Mouse (Mus musculus): ENCODE measurements around the gene Sdhaf1. TPM values are rescaled to one million over a fixed set of nuclear protein-coding genes. Genes with fewer than 3 reads are reported as not detected.

Gene Sdhaf1
- polyA plus RNA-seq, 1 experiment from 2014 or later = 27.4 TPM

DNA sequence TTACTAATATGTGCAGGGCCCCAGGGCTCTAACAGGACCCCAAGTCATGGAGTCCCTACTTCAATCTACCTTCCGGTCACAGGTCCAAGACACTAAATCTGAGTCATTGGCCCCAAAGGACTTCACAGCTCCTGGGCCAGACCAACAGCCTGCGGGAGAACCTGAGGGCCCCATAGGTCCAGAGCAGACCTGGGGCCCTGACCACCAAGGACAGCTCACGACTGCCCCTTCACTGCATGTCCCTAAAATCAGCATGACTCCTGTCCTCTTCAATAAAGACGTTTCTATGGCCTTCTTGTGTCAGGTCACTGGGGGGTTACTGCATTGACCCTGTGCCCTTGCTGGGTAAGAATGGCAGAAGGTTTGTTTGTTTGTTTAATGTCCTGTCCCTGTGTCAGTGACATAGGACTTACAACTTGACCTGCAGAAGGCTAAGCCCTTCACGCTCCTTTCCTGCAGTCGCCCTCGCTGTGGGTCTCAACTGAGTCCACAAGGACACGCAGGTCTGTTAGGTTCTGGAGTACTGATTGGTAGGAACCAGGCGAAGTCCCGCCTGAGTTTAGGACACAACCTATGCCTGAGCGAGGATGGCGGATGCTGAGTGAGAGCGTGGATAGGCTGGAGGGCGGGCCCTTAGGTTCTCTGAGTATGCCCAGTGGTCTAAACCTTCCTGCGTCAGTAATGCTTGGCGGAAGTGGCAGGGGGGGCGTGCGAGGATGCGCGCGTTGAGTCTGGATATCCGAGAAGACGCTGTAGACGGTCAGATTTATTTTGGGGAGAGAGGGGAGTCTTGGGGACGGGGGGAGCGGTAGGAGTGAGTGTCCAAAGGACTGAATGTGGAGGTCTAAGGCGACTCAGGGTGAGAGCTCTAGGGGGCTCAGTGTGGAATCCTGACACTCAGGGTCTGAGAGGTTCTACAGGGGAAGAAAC lies 15.4 kb downstream of the Sdhaf1 start, which contains the start of gene Alkbh6:
Gene Alkbh6, plus strand, starts transcription at position 642 of the 930 bp plus-strand sequence.
- H3K27ac ChIP-seq (replicated peaks) = peak within 1 kb of the TSS; percentile 54
- 4% methylated on average over 27 of the region's 27 CpGs for WGBS
- H3K9me3 ChIP-seq = no peaks in the 10 kb centered on the region
- ATAC-seq (ENCODE audit: low FRiP score, low read depth) = peak; percentile 100
- H3K4me1 ChIP-seq = peaks cover 20% of the 10 kb centered on the region
- H3K36me3 ChIP-seq = peaks cover 46% of the 10 kb centered on the region
- peak within 1 kb of the TSS; percentile 92 for H3K4me2 ChIP-seq (replicated peaks)
- H3K4me3 ChIP-seq = peak within 1 kb of the TSS; percentile 70
- peak within 1 kb of the TSS; percentile 72 for H3K9ac ChIP-seq (replicated peaks)
- H3K27me3 ChIP-seq = no peaks in the 10 kb centered on the region

GRCm38 (mm10) chr7:30306083-30306779 lies 17.5 kb downstream of the Sdhaf1 start:
- no peak for ATAC-seq (ENCODE audit: low FRiP score, low read depth)
- no peak overlapping the region for H3K27ac ChIP-seq (replicated peaks)
- 93% methylated on average over 16 of the region's 16 CpGs for WGBS
- no peak overlapping the region for H3K4me3 ChIP-seq
- H3K4me1 ChIP-seq = peaks cover 20% of the 10 kb centered on the region
- no peaks in the 10 kb centered on the region for H3K27me3 ChIP-seq
- no peak overlapping the region for H3K4me2 ChIP-seq (replicated peaks)
- no peaks in the 10 kb centered on the region for H3K9me3 ChIP-seq
- H3K36me3 ChIP-seq = peaks cover 56% of the 10 kb centered on the region
- H3K9ac ChIP-seq (replicated peaks) = no peak overlapping the region

DNA sequence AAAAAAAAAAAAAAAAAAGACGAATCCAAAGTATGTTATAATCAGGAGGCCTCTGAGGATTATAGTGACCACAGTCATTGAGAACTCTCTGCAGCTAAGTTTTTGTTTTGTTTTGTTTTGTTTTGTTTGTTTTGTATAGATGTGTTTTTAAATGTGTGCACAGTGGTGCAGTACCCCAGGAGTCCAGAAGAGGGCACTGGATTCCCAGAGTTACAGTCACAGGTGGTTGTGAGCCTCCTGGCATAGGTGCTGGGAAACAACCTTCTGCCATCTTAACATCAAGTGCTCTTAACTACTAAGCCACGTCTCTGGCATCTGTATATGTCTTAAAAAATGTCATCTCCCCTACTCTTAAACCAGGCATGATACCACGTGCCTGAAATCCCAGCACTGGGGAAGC lies 22.8 kb downstream of the Sdhaf1 start:
- Histone ChIP-seq H3K4me3 (no peak overlapping the region), H3K9ac (replicated peaks) (no peak overlapping the region), H3K9me3 (no peaks in the 10 kb centered on the region), H3K27me3 (no peaks in the 10 kb centered on the region), H3K36me3 (peaks cover 88% of the 10 kb centered on the region), H3K4me2 (replicated peaks) (no peak overlapping the region), H3K27ac (replicated peaks) (no peak overlapping the region), H3K4me1 (no peaks in the 10 kb centered on the region)
- ATAC-seq (ENCODE audit: low FRiP score, low read depth) = no peak
- WGBS = 66% methylated on average over 3 of the region's 3 CpGs

- H3K4me2 ChIP-seq (replicated peaks) = no peak overlapping the region
- H3K9me3 ChIP-seq = no peaks in the 10 kb centered on the region
- peaks cover 86% of the 10 kb centered on the region for H3K36me3 ChIP-seq
Measured at GRCm38 (mm10) chr7:30297266-30297665, 26.4 kb downstream of the Sdhaf1 start.

GRCm38 (mm10) chr7:30296816-30297215 lies 26.9 kb downstream of the Sdhaf1 start:
- no peak overlapping the region for H3K9ac ChIP-seq (replicated peaks)
- peaks cover 82% of the 10 kb centered on the region for H3K36me3 ChIP-seq
- H3K27ac ChIP-seq (replicated peaks) = no peak overlapping the region
- H3K4me3 ChIP-seq = no peak overlapping the region
- H3K4me2 ChIP-seq (replicated peaks) = no peak overlapping the region
- H3K4me1 ChIP-seq = peaks cover 21% of the 10 kb centered on the region
- no peak for ATAC-seq (ENCODE audit: low FRiP score, low read depth)
- WGBS = 96% methylated on average over 15 of the region's 15 CpGs
- H3K9me3 ChIP-seq = no peaks in the 10 kb centered on the region
- H3K27me3 ChIP-seq = no peaks in the 10 kb centered on the region

More at GRCm38 (mm10) chr7:30297266-30297665, 26.4 kb downstream of the Sdhaf1 start:
- Histone ChIP-seq H3K9ac (replicated peaks) (no peak overlapping the region), H3K4me3 (no peak overlapping the region), H3K27ac (replicated peaks) (no peak overlapping the region), H3K4me1 (peaks cover 19% of the 10 kb centered on the region), H3K27me3 (no peaks in the 10 kb centered on the region)
- no peak for ATAC-seq (ENCODE audit: low FRiP score, low read depth)
- WGBS = 90% methylated on average over 16 of the region's 16 CpGs

DNA sequence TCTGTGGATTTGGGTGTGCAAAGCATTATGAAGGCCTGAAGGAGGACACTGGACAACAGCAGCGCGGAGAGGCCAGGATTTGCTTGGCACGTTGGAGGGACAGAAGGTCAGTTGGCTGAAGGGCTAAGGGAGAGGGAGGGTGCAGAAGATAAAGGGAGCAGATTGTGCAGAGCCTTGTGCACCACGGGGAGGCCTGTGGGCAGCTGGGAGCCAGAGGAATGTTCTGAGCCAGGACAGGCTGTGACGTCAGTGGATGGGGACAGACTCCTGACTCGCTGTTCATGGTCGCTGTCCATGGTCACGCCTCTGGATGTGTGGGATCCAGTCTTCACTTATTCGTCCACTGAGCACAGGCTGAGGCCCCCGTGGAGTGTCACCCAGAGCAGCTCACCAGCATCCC lies 28.6 kb downstream of the Sdhaf1 start:
- H3K36me3 ChIP-seq = peaks cover 69% of the 10 kb centered on the region
- peaks cover 28% of the 10 kb centered on the region for H3K4me1 ChIP-seq
- no peak overlapping the region for H3K4me2 ChIP-seq (replicated peaks)
- H3K9ac ChIP-seq (replicated peaks) = no peak overlapping the region
- no peak for ATAC-seq (ENCODE audit: low FRiP score, low read depth)
- 86% methylated on average over 10 of the region's 10 CpGs for WGBS
- no peak overlapping the region for H3K27ac ChIP-seq (replicated peaks)
- H3K4me3 ChIP-seq = no peak overlapping the region
- H3K9me3 ChIP-seq = no peaks in the 10 kb centered on the region
- no peaks in the 10 kb centered on the region for H3K27me3 ChIP-seq

DNA sequence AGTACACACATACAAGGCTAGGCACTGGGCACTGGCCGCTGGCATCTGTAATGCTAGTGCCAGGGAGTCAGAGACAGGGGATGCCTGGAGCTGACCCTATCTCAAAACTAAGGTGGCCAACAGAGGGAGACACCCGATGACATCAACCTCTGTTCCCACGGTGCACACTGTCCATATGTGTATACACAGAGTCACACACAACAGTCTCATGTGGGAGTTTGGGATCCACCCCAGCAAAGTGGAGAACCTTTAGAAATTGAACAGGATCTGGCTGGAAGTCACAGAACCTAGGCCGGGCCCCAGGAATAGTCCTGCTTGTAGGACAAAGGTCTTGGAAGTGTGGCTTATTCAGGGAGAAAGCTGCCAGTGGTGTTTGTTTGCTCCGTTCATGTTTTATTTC lies 29.4 kb downstream of the Sdhaf1 start:
- Histone ChIP-seq H3K27me3 (no peaks in the 10 kb centered on the region; the same call in 1 of the 2 replicates), H3K36me3 (peaks cover 61% of the 10 kb centered on the region), H3K4me3 (no peak overlapping the region), H3K9ac (replicated peaks) (no peak overlapping the region), H3K4me2 (replicated peaks) (no peak overlapping the region), H3K9me3 (no peaks in the 10 kb centered on the region), H3K27ac (replicated peaks) (no peak overlapping the region), H3K4me1 (peaks cover 33% of the 10 kb centered on the region)
- WGBS = 94% methylated on average over 5 of the region's 5 CpGs
- ATAC-seq (ENCODE audit: low FRiP score, low read depth) = no peak

DNA sequence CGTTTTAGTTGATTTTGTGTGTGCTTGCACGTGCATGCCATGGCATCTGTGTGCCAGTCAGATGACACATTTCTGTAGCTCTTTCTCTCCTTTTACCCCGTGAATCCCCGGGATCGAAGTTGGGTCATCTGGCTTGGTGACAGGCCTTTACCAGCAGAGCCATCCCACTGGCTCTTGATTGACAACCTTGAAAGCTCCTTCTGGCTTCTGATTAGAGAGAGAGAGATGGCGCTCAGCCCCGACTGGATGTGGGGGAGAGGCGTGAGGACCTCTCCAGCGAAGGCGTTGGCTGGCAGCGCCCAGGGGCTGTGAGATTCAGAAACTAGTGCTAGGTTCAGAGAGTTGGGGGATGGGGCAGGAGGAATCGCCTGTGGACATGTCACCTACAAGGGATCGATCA lies 29.9 kb downstream of the Sdhaf1 start:
- Histone ChIP-seq H3K9ac (replicated peaks) (0 out of 2 replicates have a peak overlapping the region, but pooled peaks have one; percentile 31), H3K4me3 (no peak overlapping the region), H3K27me3 (no peaks in the 10 kb centered on the region; the same call in 1 of the 2 replicates), H3K4me2 (replicated peaks) (0 out of 2 replicates have a peak overlapping the region, but pooled peaks have one; percentile 11), H3K9me3 (no peaks in the 10 kb centered on the region), H3K4me1 (peaks cover 34% of the 10 kb centered on the region), H3K36me3 (peaks cover 56% of the 10 kb centered on the region), H3K27ac (replicated peaks) (no peak overlapping the region)
- WGBS = 83% methylated on average over 13 of the region's 13 CpGs
- ATAC-seq (ENCODE audit: low FRiP score, low read depth) = no peak

GRCm38 (mm10) chr7:30291215-30292131 lies 32.2 kb downstream of the Sdhaf1 start, which contains the start of gene Clip3:
Clip3 (plus strand) TSS chr7:30291728.
- Histone ChIP-seq H3K4me1 (peaks cover 37% of the 10 kb centered on the region), H3K4me3 (peak within 1 kb of the TSS; percentile 72), H3K36me3 (peaks cover 32% of the 10 kb centered on the region), H3K27me3 (peaks cover 5% of the 10 kb centered on the region), H3K9me3 (no peaks in the 10 kb centered on the region), H3K9ac (replicated peaks) (peak within 1 kb of the TSS; percentile 88), H3K4me2 (replicated peaks) (peak within 1 kb of the TSS; percentile 70), H3K27ac (replicated peaks) (peak within 1 kb of the TSS; percentile 65)
- WGBS = 8% methylated on average over 35 of the region's 35 CpGs
- ATAC-seq (ENCODE audit: low FRiP score, low read depth) = peak; percentile 81

DNA sequence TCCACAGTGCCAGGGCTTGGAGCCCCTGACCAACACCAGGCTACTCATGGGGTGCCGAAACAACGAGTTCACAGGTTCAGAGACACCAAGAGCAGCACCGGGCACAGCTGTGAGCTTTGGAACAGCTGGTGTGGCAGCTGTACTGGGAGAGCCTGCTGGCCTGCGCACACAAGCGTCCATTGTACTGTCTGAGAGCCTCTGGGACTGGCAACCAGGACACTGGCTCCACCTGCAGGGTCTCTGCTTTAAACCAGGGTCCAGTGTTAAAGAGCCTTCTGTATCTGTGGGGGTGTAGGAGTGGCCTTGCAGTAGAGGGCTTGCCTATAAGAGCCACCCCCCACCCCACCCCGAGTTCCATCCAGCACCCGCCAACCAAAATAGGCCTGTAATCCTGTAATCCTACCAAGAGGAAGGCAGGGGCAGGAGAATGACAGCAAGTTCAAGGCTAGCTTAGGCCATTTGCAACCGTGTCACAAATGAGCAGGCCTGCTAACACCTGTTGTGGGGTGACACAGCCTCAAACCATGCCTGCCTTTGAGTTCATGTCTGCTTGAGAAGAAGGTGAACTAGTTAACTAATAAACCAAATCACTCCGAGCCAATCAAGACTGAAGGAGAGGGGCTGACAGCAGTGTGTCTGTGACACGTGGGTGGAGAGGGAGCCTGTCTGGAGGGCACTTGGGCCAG lies 33.8 kb downstream of the Sdhaf1 start:
- no peak overlapping the region for H3K4me2 ChIP-seq (replicated peaks)
- peak; percentile 41 for ATAC-seq (ENCODE audit: low FRiP score, low read depth)
- H3K9me3 ChIP-seq = no peaks in the 10 kb centered on the region
- H3K4me1 ChIP-seq = peaks cover 37% of the 10 kb centered on the region
- peaks cover 10% of the 10 kb centered on the region for H3K27me3 ChIP-seq
- H3K27ac ChIP-seq (replicated peaks) = 0 out of 2 replicates have a peak overlapping the region, but pooled peaks have one; percentile 20
- H3K36me3 ChIP-seq = peaks cover 16% of the 10 kb centered on the region
- WGBS = 47% methylated on average over 10 of the region's 10 CpGs
- H3K4me3 ChIP-seq = no peak overlapping the region
- no peak overlapping the region for H3K9ac ChIP-seq (replicated peaks)
